ENCODE assay signal across 7 mouse cellular contexts in genomic region chr9:110410908-110411887, GRCm38 (mm10). TPM values are rescaled to one million over a fixed set of nuclear protein-coding genes. Genes with fewer than 3 reads are reported as not detected.
DNase-seq lines count a peak whose midpoint lies in the region; ATAC-seq lines count a peak whose summit lies in the region.

No protein-coding gene starts in this region.

- peak; percentile 61 for ATAC-seq in granulocyte monocyte progenitor cell, adult 5-6 weeks (replicated peaks; ENCODE audit: poor library complexity, severe bottlenecking)
- ATAC-seq in megakaryocyte, adult 5-6 weeks (ENCODE audit: poor library complexity, severe bottlenecking): peak; percentile 53

- DNase-seq in CD8-positive naive resting alpha-beta T cell, adult 2 months (ENCODE audit: low read depth in 2 of 2, low spot score in 2 of 2): peak; percentile 70 to 79
- peak; percentile 88 for DNase-seq in R1 (ENCODE audit: low read depth, low spot score)
- DNase-seq in cerebellum, postnatal 25 days: peak; percentile 76 to 86
- peak; percentile 78 for DNase-seq in layer of hippocampus, adult 9-11 months
- DNase-seq in spleen, adult 12 weeks (ENCODE audit: low spot score): peak; percentile 59

RNA-seq across cellular contexts. Expression of gene Ptpn23, which starts 3.2 kb away (rescaled TPM):
- 12.7 and 17.7 TPM in 2 replicates for total RNA-seq in granulocyte monocyte progenitor cell, adult 5-6 weeks (2014; fragmentation: Nextera tagmentation)
- total RNA-seq in granulocyte monocyte progenitor cell, adult 5-6 weeks (2017): 3.0 and 3.2 TPM in 2 replicates
- 7.2 and 11.5 TPM in 2 replicates for total RNA-seq in megakaryocyte, adult 5-6 weeks (2015)
- 2.9 and 5.9 TPM in 2 replicates for total RNA-seq in megakaryocyte, adult 5-6 weeks (2017)

RNA-seq across cellular contexts. Expression of gene Ngp, which starts 8.3 kb away (rescaled TPM):
- 1.7 and 87.9 TPM in 2 replicates for total RNA-seq in granulocyte monocyte progenitor cell, adult 5-6 weeks (2014; fragmentation: Nextera tagmentation)
- total RNA-seq in granulocyte monocyte progenitor cell, adult 5-6 weeks (2017): 228 and 233 TPM in 2 replicates
- 7,759 and 10,303 TPM in 2 replicates for total RNA-seq in megakaryocyte, adult 5-6 weeks (2015)
- total RNA-seq in megakaryocyte, adult 5-6 weeks (2017): 2,992 and 4,182 TPM in 2 replicates

Comparison
In these comparisons a context has a peak if more than half of its experiments do, and no peak if none do; other contexts are left out.
1. Peak in every context shown above with its lines: DNase-seq and ATAC-seq.
2. RNA of gene Ngp, which starts 8.3 kb away (total RNA-seq): 2,992 to 10,303 TPM in megakaryocyte, adult 5-6 weeks; 1.7 to 233 TPM in granulocyte monocyte progenitor cell, adult 5-6 weeks; every median in the first group is over 10 times any median in the second.